Comparison of ENCODE assay signal across 19 mouse cellular contexts in genomic region chr14:46300546-46300945, GRCm38 (mm10).
A peak's percentile ranks its signal among the peaks of the same experiment; 100 is the strongest.
DNase-seq lines count a peak whose midpoint lies in the region; ATAC-seq and TF ChIP-seq lines count a peak whose summit lies in the region.
"Had no signal": no experiment of that assay in that cellular context is flagged by ENCODE, and none has a peak within 500 bp of the region (broad histone marks: within the 10 kb centered on the region; RNA-seq: fewer than 3 reads in every experiment).

No protein-coding gene starts in this region.

- no peaks in the 10 kb centered on the region for H3K9me3 ChIP-seq in lung, embryonic 15.5 days
- H3K9me3 ChIP-seq: hindbrain, embryonic 12.5 days; liver, embryonic 15.5 days had no signal

- no peaks in the 10 kb centered on the region for H3K27me3 ChIP-seq in kidney, adult 2 months (replicated peaks; ENCODE audit: control insufficient read depth, insufficient read depth, low read length)
- no peaks in the 10 kb centered on the region for H3K27me3 ChIP-seq in lung, embryonic 15.5 days
- H3K27me3 ChIP-seq: hindbrain, embryonic 12.5 days; liver, embryonic 15.5 days had no signal

- TF ChIP-seq CTCF in kidney, adult 2 months (conservative IDR thresholded peaks at IDR 0.05; ENCODE audit: insufficient read depth, insufficient read length, low read depth, low read length) = no peak
- no peak for TF ChIP-seq CTCF in lung, adult 2 months (IDR thresholded peaks at IDR 0.05; ENCODE audit: insufficient read depth, low read length)

- no peak overlapping the region for H3K4me3 ChIP-seq in kidney, adult 2 months (ENCODE audit: insufficient read depth, low read depth, low read length)
- no peak overlapping the region for H3K4me3 ChIP-seq in lung, embryonic 15.5 days
- no peak overlapping the region for H3K4me3 ChIP-seq in lung, adult 2 months (replicated peaks; ENCODE audit: extremely low read depth, low read depth, low read length)
- H3K4me3 ChIP-seq: erythroblast, embryonic 14.5 days; hindbrain, embryonic 12.5 days; layer of hippocampus, adult 2 months; liver, embryonic 15.5 days had no signal

- no peak overlapping the region; the same call in 1 of the 2 replicates for H3K27ac ChIP-seq in kidney, adult 2 months (ENCODE audit: insufficient read depth, low read depth, low read length)
- H3K27ac ChIP-seq in lung, embryonic 15.5 days = 0 out of 2 replicates have a peak overlapping the region, but pooled peaks have one; percentile 20
- H3K27ac ChIP-seq: hindbrain, embryonic 12.5 days; layer of hippocampus, adult 2 months; liver, embryonic 15.5 days had no signal

- no peaks in the 10 kb centered on the region for H3K36me3 ChIP-seq in kidney, adult 2 months (ENCODE audit: control insufficient read depth, insufficient read depth, low read length)
- no peaks in the 10 kb centered on the region for H3K36me3 ChIP-seq in lung, embryonic 15.5 days
- H3K36me3 ChIP-seq: hindbrain, embryonic 12.5 days; liver, embryonic 15.5 days had no signal

- intact Hi-C loops in heart, postnatal 14 days (cut with DNase I) = loop anchor here (5.0 kb wide), 1 partner anchor 87 kb away; no protein-coding TSS in a partner anchor

- DNase-seq in heart, adult 18-20 months = peak; percentile 43 to 51
- DNase-seq in heart, postnatal 14 days = no peak
- DNase-seq in kidney, adult 2 months = peak; percentile 63
- no peak for DNase-seq in kidney, postnatal 4 days
- DNase-seq in lung, adult 2 months = no peak
- DNase-seq in skeletal muscle tissue, adult 2 months (ENCODE audit: low read depth, low spot score) = peak; percentile 21
- no peak for DNase-seq in left cerebral cortex, adult 9 months (ENCODE audit: low spot score in 2 of 2)
- DNase-seq: adrenal gland, postnatal 14 days; cerebellum, adult 2 months; right cerebral cortex, adult 18-20 months; thymus, adult 18-20 months had no signal

- TF ChIP-seq POLR2A in kidney, adult 2 months (IDR thresholded peaks at IDR 0.05; ENCODE audit: low read depth, low read length) = no peak
- no peak for TF ChIP-seq POLR2A in lung, adult 2 months (IDR thresholded peaks at IDR 0.05; ENCODE audit: borderline replicate concordance, extremely low read depth, low read depth, low read length)

- WGBS in kidney, adult 2 months = 15% methylated on average over 1 of the region's 1 CpGs
- 27% methylated on average over 1 of the region's 1 CpGs for WGBS in lung, embryonic 15.5 days
- WGBS in lung, adult 2 months = 37% methylated on average over 1 of the region's 1 CpGs

- ATAC-seq in lung, embryonic 15.5 days (ENCODE audit: borderline replicate concordance, extremely low read depth, low FRiP score, low TSS enrichment) = peak; percentile 78; the same call in 1 of the 2 replicates
- ATAC-seq: forebrain, embryonic 14.5 days; inflammation-experienced regulatory T-cells, adult 6 months; midbrain, embryonic 16.5 days had no signal

- 0 out of 2 replicates have a peak, but pooled peaks cover 2% of the 10 kb centered on the region for H3K4me1 ChIP-seq in kidney, adult 2 months (ENCODE audit: control insufficient read depth, insufficient read depth, low read length)
- no peaks in the 10 kb centered on the region for H3K4me1 ChIP-seq in lung, embryonic 15.5 days
- H3K4me1 ChIP-seq in lung, adult 2 months (ENCODE audit: control insufficient read depth, insufficient read depth, low read length) = no peaks in the 10 kb centered on the region
- H3K4me1 ChIP-seq: hindbrain, embryonic 12.5 days; liver, embryonic 15.5 days had no signal

- no peak overlapping the region for H3K9ac ChIP-seq in lung, embryonic 15.5 days
- H3K9ac ChIP-seq: hindbrain, embryonic 12.5 days; liver, embryonic 15.5 days had no signal

- H3K4me2 ChIP-seq in lung, embryonic 15.5 days = no peak overlapping the region
- H3K4me2 ChIP-seq: hindbrain, embryonic 12.5 days; liver, embryonic 15.5 days had no signal

Comparison
In these comparisons a context has a peak if more than half of its experiments do, and no peak if none do; other contexts are left out.
1. DNase-seq: peak in heart, adult 18-20 months (2 of 2), kidney, adult 2 months (single experiment) and skeletal muscle tissue, adult 2 months (single experiment); none in heart, postnatal 14 days (0 of 2), kidney, postnatal 4 days (0 of 2), lung, adult 2 months (single experiment) and left cerebral cortex, adult 9 months (0 of 2).